Mouse (Mus musculus): Measurements from ENCODE around the gene Ccdc120. TPM values are rescaled to one million over a fixed set of nuclear protein-coding genes. Genes with fewer than 3 reads are reported as not detected.
A peak's percentile ranks its signal among the peaks of the same experiment; 100 is the strongest.

Ccdc120 gene
- polyA plus RNA-seq, 1 experiment from 2014 or later: 21.5 TPM

DNA sequence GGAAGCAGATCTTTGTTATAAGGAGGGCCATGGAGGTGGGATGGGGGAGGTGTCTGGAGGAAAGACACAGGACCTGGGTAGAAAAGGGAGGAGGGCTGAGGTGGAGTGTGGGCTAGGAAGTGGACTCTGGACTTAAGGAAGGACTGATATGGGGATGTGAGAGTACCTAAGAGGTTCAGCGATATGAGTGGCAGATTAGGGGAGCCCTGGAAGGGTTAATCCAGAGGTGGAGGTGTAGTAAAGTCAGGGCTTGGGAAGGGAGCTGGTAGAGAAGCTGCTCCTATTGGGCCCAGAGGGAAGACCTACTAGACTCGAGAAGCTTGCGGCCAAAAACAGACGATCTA is 21.8 kb downstream of the Ccdc120 start:
- Histone ChIP-seq H3K4me2 (replicated peaks; ENCODE audit: low read depth) (peak overlapping the region; percentile 45), H3K27me3 (ENCODE audit: control insufficient read depth, insufficient read depth, low read length) (no peaks in the 10 kb centered on the region), H3K36me3 (ENCODE audit: control insufficient read depth, insufficient read depth, low read length) (no peaks in the 10 kb centered on the region), H3K27ac (replicated peaks) (no peak overlapping the region), H3K9ac (ENCODE audit: low read length) (peak overlapping the region; percentile 41; the same call in 1 of the 2 replicates), H3K4me3 (ENCODE audit: low read depth, low read length) (peak overlapping the region; percentile 37), H3K9me3 (ENCODE audit: control insufficient read depth, low read length) (no peaks in the 10 kb centered on the region), H3K4me1 (replicated peaks; ENCODE audit: control insufficient read depth, insufficient read depth) (no peaks in the 10 kb centered on the region)
- no peak for DNase-seq (ENCODE audit: low spot score)
- WGBS: 26% methylated on average over 4 of the region's 4 CpGs
- TF ChIP-seq EP300 (optimal IDR thresholded peaks at IDR 0.05) (no peak), CTCF (IDR thresholded peaks at IDR 0.05; ENCODE audit: low read depth) (no peak)
- peak; percentile 14; the same call in 1 of the 2 replicates for ATAC-seq (ENCODE audit: low FRiP score, low TSS enrichment)

DNA sequence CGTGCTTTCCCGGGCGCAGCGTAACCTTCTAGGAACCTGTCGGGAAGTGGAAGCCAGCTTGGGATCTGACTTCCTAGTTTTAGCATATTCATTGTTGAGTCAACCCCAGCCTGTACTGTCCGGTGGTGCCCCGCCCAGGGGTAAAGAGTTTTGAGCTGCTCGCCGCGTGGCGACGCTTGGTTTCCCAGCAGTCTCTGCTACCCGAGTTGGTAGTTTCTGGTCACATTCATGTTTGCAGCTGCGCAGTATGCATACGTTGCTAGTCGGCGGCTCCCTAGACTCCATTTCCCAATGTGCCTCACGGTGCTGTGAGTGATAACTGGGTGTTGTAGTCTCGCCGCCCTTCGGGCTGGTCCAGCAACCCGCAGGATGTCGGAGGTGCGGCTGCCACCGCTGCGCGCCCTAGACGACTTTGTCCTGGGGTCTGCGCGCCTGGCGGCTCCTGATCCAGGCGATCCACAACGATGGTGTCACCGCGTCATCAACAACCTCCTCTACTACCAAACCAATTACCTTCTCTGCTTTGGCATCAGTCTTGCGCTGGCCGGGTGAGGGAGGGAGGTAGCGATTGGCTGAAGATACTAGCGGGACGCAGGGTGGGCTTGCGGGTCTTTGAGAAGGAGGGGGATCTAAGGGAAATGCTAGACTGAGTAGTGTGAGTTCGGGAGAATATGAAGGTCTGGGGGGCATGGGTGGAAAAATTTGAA is 22.3 kb downstream of the Ccdc120 start, which contains the start of gene Praf2:
TSS of gene Praf2 (plus strand) at position 225 of the 707 bp plus-strand sequence.
- Histone ChIP-seq H3K4me3 (ENCODE audit: low read depth, low read length) (peak within 1 kb of the TSS; percentile 37), H3K27ac (replicated peaks) (peak within 1 kb of the TSS; percentile 45), H3K9me3 (ENCODE audit: control insufficient read depth, low read length) (no peaks in the 10 kb centered on the region), H3K36me3 (ENCODE audit: control insufficient read depth, insufficient read depth, low read length) (no peaks in the 10 kb centered on the region), H3K27me3 (ENCODE audit: control insufficient read depth, insufficient read depth, low read length) (no peaks in the 10 kb centered on the region), H3K9ac (ENCODE audit: low read length) (peak within 1 kb of the TSS; percentile 41; the same call in 1 of the 2 replicates), H3K4me2 (replicated peaks; ENCODE audit: low read depth) (peak within 1 kb of the TSS; percentile 45), H3K4me1 (replicated peaks; ENCODE audit: control insufficient read depth, insufficient read depth) (no peaks in the 10 kb centered on the region)
- DNase-seq (ENCODE audit: low spot score) (peak; percentile 78), ATAC-seq (ENCODE audit: low FRiP score, low TSS enrichment) (peak; percentile 90)
- TF ChIP-seq CTCF (IDR thresholded peaks at IDR 0.05; ENCODE audit: low read depth) (peak; percentile 19; the same call in 1 of the 2 replicates), EP300 (optimal IDR thresholded peaks at IDR 0.05) (no peak)
- WGBS: 20% methylated on average over 39 of the region's 42 CpGs

DNA sequence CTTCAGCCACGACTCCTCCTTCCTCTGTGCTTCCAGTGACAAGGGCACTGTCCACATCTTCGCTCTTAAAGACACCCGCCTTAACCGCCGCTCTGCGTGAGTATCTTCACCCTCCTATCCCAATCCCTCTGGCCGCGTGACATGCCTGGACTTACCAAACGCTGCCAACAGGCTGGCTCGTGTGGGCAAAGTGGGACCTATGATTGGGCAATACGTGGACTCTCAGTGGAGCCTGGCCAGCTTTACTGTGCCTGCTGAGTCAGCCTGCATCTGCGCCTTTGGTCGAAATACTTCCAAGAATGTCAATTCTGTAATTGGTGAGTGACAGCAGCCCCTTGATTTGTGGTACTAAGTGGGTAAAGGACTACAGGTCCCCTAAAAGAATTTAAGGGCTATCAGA is 23.5 kb downstream of the Ccdc120 start:
- WGBS: 86% methylated on average over 13 of the region's 13 CpGs
- no peak for DNase-seq (ENCODE audit: low spot score)
- H3K9me3 ChIP-seq (ENCODE audit: control insufficient read depth, low read length): no peaks in the 10 kb centered on the region
- H3K4me1 ChIP-seq (replicated peaks; ENCODE audit: control insufficient read depth, insufficient read depth): no peaks in the 10 kb centered on the region
- no peaks in the 10 kb centered on the region for H3K27me3 ChIP-seq (ENCODE audit: control insufficient read depth, insufficient read depth, low read length)
- ATAC-seq (ENCODE audit: low FRiP score, low TSS enrichment): no peak
- no peak overlapping the region for H3K4me2 ChIP-seq (replicated peaks; ENCODE audit: low read depth)
- H3K27ac ChIP-seq (replicated peaks): no peak overlapping the region
- no peak overlapping the region for H3K4me3 ChIP-seq (ENCODE audit: low read depth, low read length)
- TF ChIP-seq EP300 (optimal IDR thresholded peaks at IDR 0.05) (no peak), CTCF (IDR thresholded peaks at IDR 0.05; ENCODE audit: low read depth) (no peak)
- H3K9ac ChIP-seq (ENCODE audit: low read length): no peak overlapping the region
- no peaks in the 10 kb centered on the region for H3K36me3 ChIP-seq (ENCODE audit: control insufficient read depth, insufficient read depth, low read length)

DNA sequence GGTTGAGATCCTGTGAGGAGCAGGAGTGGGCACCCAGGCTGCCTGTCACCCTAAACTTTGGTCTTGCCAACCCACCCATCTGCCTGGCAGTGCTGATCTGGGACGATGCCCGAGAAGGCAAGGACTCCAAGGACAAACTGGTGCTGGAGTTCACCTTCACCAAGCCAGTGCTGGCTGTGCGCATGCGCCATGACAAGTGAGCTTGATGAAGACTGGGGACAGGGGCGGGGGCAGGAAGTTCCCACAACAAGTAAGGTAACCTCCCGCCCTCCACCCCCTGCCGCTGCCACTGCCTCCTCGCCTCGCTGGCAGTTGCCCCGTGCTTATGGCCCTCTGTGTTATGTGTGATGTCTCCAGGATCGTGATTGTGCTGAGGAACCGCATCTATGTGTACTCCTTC is 24.9 kb downstream of the Ccdc120 start:
- TF ChIP-seq CTCF (IDR thresholded peaks at IDR 0.05; ENCODE audit: low read depth) (no peak), EP300 (optimal IDR thresholded peaks at IDR 0.05) (no peak)
- H3K27ac ChIP-seq (replicated peaks): no peak overlapping the region
- 83% methylated on average over 12 of the region's 12 CpGs for WGBS
- H3K36me3 ChIP-seq (ENCODE audit: control insufficient read depth, insufficient read depth, low read length): no peaks in the 10 kb centered on the region
- no peaks in the 10 kb centered on the region for H3K27me3 ChIP-seq (ENCODE audit: control insufficient read depth, insufficient read depth, low read length)
- H3K4me2 ChIP-seq (replicated peaks; ENCODE audit: low read depth): no peak overlapping the region
- H3K9me3 ChIP-seq (ENCODE audit: control insufficient read depth, low read length): no peaks in the 10 kb centered on the region
- no peak for ATAC-seq (ENCODE audit: low FRiP score, low TSS enrichment)
- no peak for DNase-seq (ENCODE audit: low spot score)
- H3K4me1 ChIP-seq (replicated peaks; ENCODE audit: control insufficient read depth, insufficient read depth): no peaks in the 10 kb centered on the region
- no peak overlapping the region for H3K4me3 ChIP-seq (ENCODE audit: low read depth, low read length)
- H3K9ac ChIP-seq (ENCODE audit: low read length): no peak overlapping the region

DNA sequence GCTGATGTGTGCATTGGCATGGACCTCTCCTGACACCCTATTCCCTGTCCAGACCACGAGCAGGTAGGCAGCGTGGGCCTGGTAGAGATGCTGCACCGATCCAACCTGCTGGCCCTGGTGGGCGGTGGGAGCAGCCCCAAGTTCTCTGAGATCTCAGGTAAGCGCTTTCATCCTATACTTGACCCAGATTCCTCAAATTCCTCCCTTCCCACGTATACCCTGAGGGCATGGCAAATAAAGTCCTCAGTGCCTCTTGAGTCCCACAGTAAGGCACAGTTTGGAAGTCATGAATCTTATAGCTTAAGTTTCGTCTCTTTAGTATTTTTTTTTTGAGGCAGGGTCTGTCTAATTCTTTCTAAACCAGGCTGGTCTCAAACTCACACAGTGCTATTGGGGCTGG is 26.6 kb downstream of the Ccdc120 start:
- Histone ChIP-seq H3K9ac (ENCODE audit: low read length) (no peak overlapping the region), H3K27ac (replicated peaks) (no peak overlapping the region), H3K4me3 (ENCODE audit: low read depth, low read length) (no peak overlapping the region), H3K27me3 (ENCODE audit: control insufficient read depth, insufficient read depth, low read length) (no peaks in the 10 kb centered on the region), H3K4me1 (replicated peaks; ENCODE audit: control insufficient read depth, insufficient read depth) (no peaks in the 10 kb centered on the region), H3K36me3 (ENCODE audit: control insufficient read depth, insufficient read depth, low read length) (no peaks in the 10 kb centered on the region), H3K4me2 (replicated peaks; ENCODE audit: low read depth) (no peak overlapping the region), H3K9me3 (ENCODE audit: control insufficient read depth, low read length) (no peaks in the 10 kb centered on the region)
- ATAC-seq (ENCODE audit: low FRiP score, low TSS enrichment) (no peak), DNase-seq (ENCODE audit: low spot score) (no peak)
- no peak for TF ChIP-seq EP300 (optimal IDR thresholded peaks at IDR 0.05)
- no peak for TF ChIP-seq CTCF (IDR thresholded peaks at IDR 0.05; ENCODE audit: low read depth)
- 73% methylated on average over 7 of the region's 7 CpGs for WGBS

DNA sequence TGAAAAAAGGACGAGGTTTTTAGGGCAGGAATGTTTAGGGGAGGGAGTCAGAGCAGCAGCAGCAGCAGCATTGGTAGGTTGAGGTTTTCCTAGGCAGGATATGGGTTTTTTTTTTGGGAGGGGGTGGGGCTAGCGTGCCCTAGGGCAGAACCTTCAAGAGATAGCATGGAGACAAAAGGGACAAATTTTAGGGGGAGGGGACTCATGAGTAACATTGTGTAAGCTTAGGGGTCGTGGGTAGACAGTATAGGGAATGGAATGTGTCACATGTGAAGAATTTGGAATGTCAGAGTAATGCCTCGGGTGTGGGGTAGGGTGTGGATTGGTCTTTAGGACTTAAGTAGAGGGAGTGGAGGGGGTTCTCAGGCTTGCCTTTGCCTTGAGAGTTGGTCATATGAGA is 28.0 kb downstream of the Ccdc120 start:
- H3K9ac ChIP-seq (ENCODE audit: low read length): peak overlapping the region; percentile 67; the same call in 1 of the 2 replicates
- H3K4me2 ChIP-seq (replicated peaks; ENCODE audit: low read depth): peak overlapping the region; percentile 55
- H3K4me3 ChIP-seq (ENCODE audit: low read depth, low read length): peak overlapping the region; percentile 52
- H3K4me1 ChIP-seq (replicated peaks; ENCODE audit: control insufficient read depth, insufficient read depth): no peaks in the 10 kb centered on the region
- DNase-seq (ENCODE audit: low spot score) (no peak), ATAC-seq (ENCODE audit: low FRiP score, low TSS enrichment) (no peak)
- H3K9me3 ChIP-seq (ENCODE audit: control insufficient read depth, low read length): no peaks in the 10 kb centered on the region
- TF ChIP-seq CTCF (IDR thresholded peaks at IDR 0.05; ENCODE audit: low read depth) (no peak), EP300 (optimal IDR thresholded peaks at IDR 0.05) (no peak)
- no peaks in the 10 kb centered on the region for H3K27me3 ChIP-seq (ENCODE audit: control insufficient read depth, insufficient read depth, low read length)
- H3K27ac ChIP-seq (replicated peaks): no peak overlapping the region; the same call in 1 of the 2 replicates
- H3K36me3 ChIP-seq (ENCODE audit: control insufficient read depth, insufficient read depth, low read length): no peaks in the 10 kb centered on the region
- WGBS: 13% methylated on average over 4 of the region's 4 CpGs

Data from stomach, postnatal 0 days (tissue).